Mouse (Mus musculus): ENCODE measurements at regions not wholly inside any gene's neighbourhood (a gene's known extent, or its start where the extent isn't known, plus 50 kb on each side); places are given as distances from the start of the nearest gene placed in this dataset.

DNA sequence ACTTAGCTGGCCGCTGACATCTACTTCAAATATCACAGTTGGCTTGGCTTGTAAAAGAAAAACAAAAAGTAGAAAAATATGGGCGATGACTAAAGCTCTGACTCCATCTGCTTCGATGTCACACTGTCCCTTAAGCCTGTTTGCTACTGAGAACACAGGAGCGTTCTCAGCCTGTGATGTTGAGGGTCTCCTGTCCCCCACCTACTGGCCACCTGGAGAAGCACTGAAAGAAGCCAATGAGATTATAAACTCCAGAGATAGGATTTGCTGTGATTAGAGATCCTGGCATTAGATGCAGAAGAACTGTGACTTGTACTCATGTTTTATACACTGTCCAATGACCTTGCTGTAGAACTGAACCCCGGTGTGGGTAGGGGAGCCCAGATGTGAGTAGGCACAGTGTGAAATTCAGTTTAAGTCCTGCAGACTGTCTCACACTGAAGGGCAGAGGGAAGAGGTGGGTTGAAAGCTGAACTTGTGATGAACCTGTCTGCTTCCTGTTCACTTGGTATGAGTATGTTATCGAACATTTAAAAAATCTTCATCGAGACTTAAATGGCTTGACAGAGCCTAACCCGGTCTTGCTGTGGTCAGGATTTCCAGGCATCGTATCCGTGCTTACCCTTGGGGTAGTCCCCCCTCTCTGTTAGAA, 63.7 kb upstream of the 1700020N01Rik start:
- no peak for DNase-seq (ENCODE audit: low spot score)
- H3K27me3 ChIP-seq (ENCODE audit: low read depth, poor library complexity, severe bottlenecking), result no peaks in the 10 kb centered on the region
- 0 out of 2 replicates have a peak, but pooled peaks cover 4% of the 10 kb centered on the region for H3K4me1 ChIP-seq
- 77% methylated on average over 10 of the region's 10 CpGs for WGBS
- no peaks in the 10 kb centered on the region for H3K9me3 ChIP-seq (replicated peaks)
- H3K4me3 ChIP-seq, result no peak overlapping the region
- no peak overlapping the region for H3K27ac ChIP-seq
- no peaks in the 10 kb centered on the region for H3K36me3 ChIP-seq

DNA sequence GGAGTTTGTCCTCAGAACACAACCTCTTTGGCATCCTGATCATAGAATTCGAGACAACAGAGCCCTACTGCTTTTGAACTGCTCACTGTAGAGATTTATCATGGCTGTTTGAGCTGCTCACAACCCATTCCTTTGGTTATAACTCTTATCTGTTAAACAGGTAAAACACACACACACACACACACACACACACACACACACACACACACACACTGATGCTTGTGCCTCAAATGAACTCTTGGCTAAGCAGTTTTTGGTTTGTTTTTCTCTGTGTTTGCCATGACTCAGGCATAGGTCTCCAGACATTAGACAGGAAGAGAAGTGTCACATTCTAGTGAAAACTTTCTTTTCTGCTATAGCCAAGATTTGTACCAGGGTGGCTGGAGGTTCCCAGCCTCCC, 60.8 kb upstream of the 1700020N01Rik start:
- 42% methylated on average over 1 of the region's 1 CpGs for WGBS
- Histone ChIP-seq H3K27me3 (ENCODE audit: low read depth, poor library complexity, severe bottlenecking) (no peaks in the 10 kb centered on the region), H3K36me3 (no peaks in the 10 kb centered on the region), H3K4me1 (0 out of 2 replicates have a peak, but pooled peaks cover 4% of the 10 kb centered on the region), H3K4me3 (no peak overlapping the region), H3K27ac (no peak overlapping the region), H3K9me3 (replicated peaks) (no peaks in the 10 kb centered on the region)
- no peak for DNase-seq (ENCODE audit: low spot score)

DNA sequence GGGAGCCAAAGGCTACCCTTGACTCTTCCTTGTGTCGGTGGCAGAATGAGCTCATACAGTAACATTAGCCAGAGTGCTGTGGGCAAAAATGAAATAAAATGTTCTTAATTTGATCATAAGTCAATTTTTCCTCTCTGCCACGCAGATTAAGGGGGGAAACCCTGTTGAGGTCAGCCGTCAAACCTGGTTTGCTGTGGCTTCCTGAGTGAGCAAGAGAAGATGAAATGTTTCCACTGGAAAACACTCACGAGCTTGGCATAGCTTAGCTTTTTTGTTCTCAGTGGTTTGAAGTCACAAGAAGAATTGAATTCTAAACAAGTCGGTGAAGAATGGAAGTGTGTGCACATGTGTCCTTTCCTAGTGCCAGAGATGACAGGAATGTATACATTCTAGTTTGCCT, 57.3 kb upstream of the 1700020N01Rik start:
- H3K9me3 ChIP-seq (replicated peaks), result no peaks in the 10 kb centered on the region
- H3K27ac ChIP-seq, result no peak overlapping the region
- no peaks in the 10 kb centered on the region for H3K36me3 ChIP-seq
- no peak for DNase-seq (ENCODE audit: low spot score)
- no peak overlapping the region for H3K4me3 ChIP-seq
- no peaks in the 10 kb centered on the region for H3K27me3 ChIP-seq (ENCODE audit: low read depth, poor library complexity, severe bottlenecking)
- 83% methylated on average over 5 of the region's 5 CpGs for WGBS
- H3K4me1 ChIP-seq, result 0 out of 2 replicates have a peak, but pooled peaks cover 4% of the 10 kb centered on the region

DNA sequence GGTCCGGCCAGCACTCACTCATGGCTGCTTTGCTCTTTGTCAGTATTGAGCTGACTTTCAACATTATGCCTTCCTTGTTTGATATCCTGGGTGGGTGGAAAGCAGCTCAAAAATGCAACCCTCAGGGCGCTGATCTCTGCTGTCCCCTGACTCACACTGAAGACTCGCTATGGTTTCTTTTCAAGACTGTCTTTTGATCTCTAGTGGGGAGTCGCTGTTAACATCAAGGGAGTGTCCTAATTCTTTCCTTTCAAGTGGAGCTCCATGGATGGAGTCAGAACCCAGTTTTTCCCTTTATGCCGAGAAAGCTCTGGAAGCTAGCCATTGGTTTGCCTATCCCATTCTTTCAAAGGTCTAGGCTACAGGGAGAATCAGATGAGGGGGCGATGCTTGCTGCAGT, 54.5 kb upstream of the 1700020N01Rik start:
- 73% methylated on average over 6 of the region's 6 CpGs for WGBS
- no peak overlapping the region for H3K4me3 ChIP-seq
- H3K9me3 ChIP-seq (replicated peaks), result no peaks in the 10 kb centered on the region
- H3K36me3 ChIP-seq, result no peaks in the 10 kb centered on the region
- H3K4me1 ChIP-seq, result no peaks in the 10 kb centered on the region
- H3K27ac ChIP-seq, result no peak overlapping the region
- H3K27me3 ChIP-seq (ENCODE audit: low read depth, poor library complexity, severe bottlenecking), result no peaks in the 10 kb centered on the region
- DNase-seq (ENCODE audit: low spot score), result no peak

All from limb, embryonic 10.5 days (tissue).